Comparison of ENCODE assay signal across 9 mouse cellular contexts in the genomic region with DNA sequence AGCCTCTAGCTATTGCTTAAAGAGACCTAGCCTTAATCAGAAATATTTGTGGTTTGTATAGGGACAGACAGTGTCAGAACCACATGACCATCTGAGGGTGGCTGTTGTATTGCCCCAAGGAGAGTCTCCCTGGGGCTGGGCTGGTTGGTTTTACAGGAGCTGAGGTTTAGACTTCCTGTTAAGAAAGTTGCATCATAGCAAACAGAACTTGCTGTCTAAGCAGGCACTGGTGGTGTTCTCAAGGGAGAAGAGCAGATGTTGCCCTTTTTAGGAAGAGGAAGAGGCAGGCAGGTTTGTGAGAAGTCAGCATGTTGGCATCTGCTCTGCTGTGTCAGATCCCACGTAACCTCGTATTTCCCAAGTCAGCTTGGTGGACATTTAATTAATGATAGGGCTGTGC. TPM values are rescaled to one million over a fixed set of nuclear protein-coding genes. Genes with fewer than 3 reads are reported as not detected.
A peak's percentile ranks its signal among the peaks of the same experiment; 100 is the strongest.
DNase-seq lines count a peak whose midpoint lies in the region; ATAC-seq and TF ChIP-seq lines count a peak whose summit lies in the region.
"Had no signal": no experiment of that assay in that cellular context is flagged by ENCODE, and none has a peak within 500 bp of the region (broad histone marks: within the 10 kb centered on the region; RNA-seq: fewer than 3 reads in every experiment).

No protein-coding gene starts in this region.

- H3K36me3 ChIP-seq in liver, embryonic 14.5 days (replicated peaks; ENCODE audit: control insufficient read depth, insufficient read depth, low read depth), result no peaks in the 10 kb centered on the region
- H3K36me3 ChIP-seq in midbrain, embryonic 15.5 days (replicated peaks), result no peaks in the 10 kb centered on the region
- H3K36me3 ChIP-seq: forebrain, embryonic 15.5 days had no signal

- TF ChIP-seq CTCF in liver, embryonic 14.5 days (IDR thresholded peaks at IDR 0.05; ENCODE audit: low read depth), result no peak

- H3K27me3 ChIP-seq in liver, embryonic 14.5 days (ENCODE audit: control insufficient read depth, insufficient read depth, low read length), result no peaks in the 10 kb centered on the region
- H3K27me3 ChIP-seq in midbrain, embryonic 15.5 days (replicated peaks), result no peaks in the 10 kb centered on the region
- H3K27me3 ChIP-seq: forebrain, embryonic 15.5 days had no signal

- H3K4me3 ChIP-seq in brown adipose tissue, adult 24 weeks (ENCODE audit: insufficient read depth, low read depth, low read length), result no peak overlapping the region
- no peak overlapping the region for H3K4me3 ChIP-seq in liver, embryonic 14.5 days (ENCODE audit: insufficient read depth in 1 of 2, low read depth in 2 of 2, low read length in 2 of 2)
- no peak overlapping the region for H3K4me3 ChIP-seq in midbrain, embryonic 15.5 days
- H3K4me3 ChIP-seq: forebrain, embryonic 15.5 days had no signal

- WGBS in liver, embryonic 14.5 days (ENCODE audit: insufficient replicate concordance), result 9% methylated on average over 2 of the region's 2 CpGs
- WGBS in midbrain, embryonic 15.5 days, result 71% methylated on average over 2 of the region's 2 CpGs

- TF ChIP-seq EP300 in liver, embryonic 14.5 days (IDR thresholded peaks at IDR 0.05; ENCODE audit: low read depth), result no peak

- intact Hi-C loops in left cerebral cortex, postnatal 36 days (cut with DNase I), result no loop called here

- peak; percentile 19 for DNase-seq in layer of hippocampus, adult 11-12 months (ENCODE audit: low spot score)
- DNase-seq in layer of hippocampus, postnatal 14 days (ENCODE audit: low spot score in 2 of 2), result no peak
- peak in 1 of 3 experiments; percentile 28 for DNase-seq in liver, embryonic 14.5 days (ENCODE audit: low read depth in 3 of 3, low spot score in 3 of 3)
- no peak for DNase-seq in left cerebral cortex, postnatal 36 days (ENCODE audit: low spot score in 2 of 2)

- H3K9me3 ChIP-seq in liver, embryonic 14.5 days (ENCODE audit: control insufficient read depth, low read length), result no peaks in the 10 kb centered on the region
- H3K9me3 ChIP-seq in midbrain, embryonic 15.5 days, result no peaks in the 10 kb centered on the region
- H3K9me3 ChIP-seq: forebrain, embryonic 15.5 days had no signal

- ATAC-seq in liver, embryonic 14.5 days (ENCODE audit: insufficient read depth), result peak; percentile 45; the same call in 1 of the 2 replicates
- ATAC-seq in neutrophil, adult 5-6 weeks (ENCODE audit: extremely low read depth, insufficient number of reproducible peaks, low FRiP score, poor library complexity, severe bottlenecking), result peak; percentile 89
- no peak for ATAC-seq in midbrain, embryonic 15.5 days (replicated peaks)
- no peak for ATAC-seq in erythroblast, adult 5-6 weeks (replicated peaks; ENCODE audit: low FRiP score, poor library complexity, severe bottlenecking)
- ATAC-seq: forebrain, embryonic 15.5 days had no signal

- no peaks in the 10 kb centered on the region for H3K4me1 ChIP-seq in brown adipose tissue, adult 24 weeks (ENCODE audit: control insufficient read depth, insufficient read depth, insufficient read length, low read length)
- peaks cover 4 to 12% of the 10 kb centered on the region in 2 experiments for H3K4me1 ChIP-seq in liver, embryonic 14.5 days (replicated peaks; ENCODE audit: control insufficient read depth in 2 of 2, insufficient read depth in 2 of 2, low read length in 1 of 2)
- H3K4me1 ChIP-seq in midbrain, embryonic 15.5 days, result peaks cover 9% of the 10 kb centered on the region; the same call in 1 of the 2 replicates
- H3K4me1 ChIP-seq: forebrain, embryonic 15.5 days had no signal

- H3K4me2 ChIP-seq in liver, embryonic 14.5 days (ENCODE audit: low read depth), result no peak overlapping the region
- H3K4me2 ChIP-seq in midbrain, embryonic 15.5 days, result no peak overlapping the region
- H3K4me2 ChIP-seq: forebrain, embryonic 15.5 days had no signal

- H3K9ac ChIP-seq in liver, embryonic 14.5 days (replicated peaks), result no peak overlapping the region
- H3K9ac ChIP-seq in midbrain, embryonic 15.5 days, result no peak overlapping the region
- H3K9ac ChIP-seq: forebrain, embryonic 15.5 days had no signal

- 0 out of 2 replicates have a peak overlapping the region, but pooled peaks have one; percentile 23 for H3K27ac ChIP-seq in brown adipose tissue, adult 24 weeks (replicated peaks; ENCODE audit: low read depth, low read length)
- no peak overlapping the region for H3K27ac ChIP-seq in liver, embryonic 14.5 days
- H3K27ac ChIP-seq in midbrain, embryonic 15.5 days, result no peak overlapping the region
- H3K27ac ChIP-seq: forebrain, embryonic 15.5 days had no signal

RNA-seq across cellular contexts. Expression of a gene that starts 52.7 kb away (rescaled TPM):
- total RNA-seq in layer of hippocampus, postnatal 14 days (2021), result 10 to 100 TPM; 65.5 to 67.9 TPM
- polyA plus RNA-seq in brown adipose tissue, adult 24 weeks (2012; ENCODE audit: insufficient read depth, insufficient read length, missing spikeins), result 33.9 and 51.0 TPM in 2 replicates
- 21.7 and 40.3 TPM in 2 replicates for polyA plus RNA-seq in liver, embryonic 14.5 days (2012; rRNA removed)
- 45.3 and 47.0 TPM in 2 replicates for polyA plus RNA-seq in liver, embryonic 14.5 days (2014; fragmentation: Nextera tagmentation; extraction: Ambion mirVana)
- 389 and 433 TPM in 2 replicates for total RNA-seq in neutrophil, adult 5-6 weeks (2017)
- polyA plus RNA-seq in midbrain, embryonic 15.5 days (2015; fragmentation: Nextera tagmentation; extraction: Ambion mirVana), result 48.7 and 52.5 TPM in 2 replicates
- 10 to 100 TPM; 56.0 to 66.8 TPM for total RNA-seq in left cerebral cortex, postnatal 36 days (2021)
- 557 and 663 TPM in 2 replicates for total RNA-seq in erythroblast, adult 5-6 weeks (2015; ENCODE audit: low replicate concordance)
- total RNA-seq in erythroblast, adult 5-6 weeks (2017; ENCODE audit: low replicate concordance), result 973 and 1,053 TPM in 2 replicates

Comparison
In these comparisons a context has a peak if more than half of its experiments do, and no peak if none do; other contexts are left out.
1. ATAC-seq: peak in liver, embryonic 14.5 days (single experiment) and neutrophil, adult 5-6 weeks (single experiment); none in midbrain, embryonic 15.5 days (single experiment) and erythroblast, adult 5-6 weeks (single experiment).